Mouse (Mus musculus): ENCODE data around the gene Ppbp. TPM values are rescaled to one million over a fixed set of nuclear protein-coding genes. Genes with fewer than 3 reads are reported as not detected.
"Not testable (repeated sequence)": the region's sequence is repeated elsewhere in the genome, so short reads cannot be mapped to it uniquely, and the experiment has no call there.

Ppbp gene
- polyA plus RNA-seq, 1 experiment from 2014 or later, result 5.4 TPM

- H3K4me1 ChIP-seq (replicated peaks), result peaks cover 4% of the 10 kb centered on the region
- H3K4me2 ChIP-seq, result no peak overlapping the region
- H3K4me3 ChIP-seq, result no peak overlapping the region
- H3K27ac ChIP-seq, result no peak overlapping the region
- no peaks in the 10 kb centered on the region for H3K27me3 ChIP-seq
- H3K9me3 ChIP-seq (replicated peaks), result no peaks in the 10 kb centered on the region
- no peak for ATAC-seq (replicated peaks; ENCODE audit: insufficient number of reproducible peaks, insufficient read depth, low FRiP score, low read depth)
- no peak overlapping the region for H3K9ac ChIP-seq
- 63% methylated on average over 11 of the region's 11 CpGs for WGBS
- H3K36me3 ChIP-seq, result no peaks in the 10 kb centered on the region
These were observed 21.2 kb downstream of the Ppbp start for GRCm38 (mm10) chr5:90789306-90790073.

- Histone ChIP-seq H3K27ac (no peak overlapping the region), H3K4me1 (replicated peaks) (peaks cover 4% of the 10 kb centered on the region), H3K4me2 (no peak overlapping the region), H3K9me3 (replicated peaks) (no peaks in the 10 kb centered on the region), H3K36me3 (no peaks in the 10 kb centered on the region), H3K27me3 (no peaks in the 10 kb centered on the region), H3K4me3 (no peak overlapping the region), H3K9ac (no peak overlapping the region)
- ATAC-seq (replicated peaks; ENCODE audit: insufficient number of reproducible peaks, insufficient read depth, low FRiP score, low read depth), result no peak
- WGBS, result 58% methylated on average over 8 of the region's 8 CpGs
These were observed 21.8 kb downstream of the Ppbp start for GRCm38 (mm10) chr5:90790074-90790502.

- no peak for ATAC-seq (replicated peaks; ENCODE audit: insufficient number of reproducible peaks, insufficient read depth, low FRiP score, low read depth)
- H3K27me3 ChIP-seq, result no peaks in the 10 kb centered on the region
- H3K9ac ChIP-seq, result no peak within 1 kb of the TSS
- 60% methylated on average over 5 of the region's 5 CpGs for WGBS
- H3K4me2 ChIP-seq, result no peak within 1 kb of the TSS
- H3K4me1 ChIP-seq (replicated peaks), result no peaks in the 10 kb centered on the region; the same call in 1 of the 2 replicates
- no peak within 1 kb of the TSS for H3K4me3 ChIP-seq
- no peaks in the 10 kb centered on the region for H3K36me3 ChIP-seq
- no peak within 1 kb of the TSS for H3K27ac ChIP-seq
- H3K9me3 ChIP-seq (replicated peaks), result no peaks in the 10 kb centered on the region
These were observed 25.9 kb downstream of the Ppbp start, which contains the start of gene Cxcl15 for GRCm38 (mm10) chr5:90794195-90794625. Gene Cxcl15, plus strand, starts transcription at chr5:90794534.

GRCm38 (mm10) chr5:90795392-90795791, 27.1 kb downstream of the Ppbp start:
- H3K9me3 ChIP-seq (replicated peaks); H3K27ac ChIP-seq; H3K9ac ChIP-seq; H3K36me3 ChIP-seq; H3K27me3 ChIP-seq; H3K4me3 ChIP-seq; H3K4me2 ChIP-seq; ATAC-seq (replicated peaks; ENCODE audit: insufficient number of reproducible peaks, insufficient read depth, low FRiP score, low read depth); H3K4me1 ChIP-seq (replicated peaks): not testable (repeated sequence)
- WGBS, result 72% methylated on average over 2 of the region's 2 CpGs

- no peaks in the 10 kb centered on the region for H3K27me3 ChIP-seq
- no peaks in the 10 kb centered on the region for H3K4me1 ChIP-seq (replicated peaks)
- no peak overlapping the region for H3K4me2 ChIP-seq
- no peak overlapping the region for H3K27ac ChIP-seq
- no peak overlapping the region for H3K4me3 ChIP-seq
- no peak overlapping the region for H3K9ac ChIP-seq
- H3K9me3 ChIP-seq (replicated peaks), result no peaks in the 10 kb centered on the region
- ATAC-seq (replicated peaks; ENCODE audit: insufficient number of reproducible peaks, insufficient read depth, low FRiP score, low read depth), result no peak
- no peaks in the 10 kb centered on the region for H3K36me3 ChIP-seq
These were observed 36.3 kb downstream of the Ppbp start for GRCm38 (mm10) chr5:90804574-90804973.

- no peak overlapping the region for H3K4me2 ChIP-seq
- no peak overlapping the region for H3K4me3 ChIP-seq
- no peaks in the 10 kb centered on the region for H3K27me3 ChIP-seq
- H3K9ac ChIP-seq, result no peak overlapping the region
- H3K9me3 ChIP-seq (replicated peaks), result no peaks in the 10 kb centered on the region
- ATAC-seq (replicated peaks; ENCODE audit: insufficient number of reproducible peaks, insufficient read depth, low FRiP score, low read depth), result no peak
- no peaks in the 10 kb centered on the region for H3K36me3 ChIP-seq
- H3K4me1 ChIP-seq (replicated peaks), result no peaks in the 10 kb centered on the region
- no peak overlapping the region for H3K27ac ChIP-seq
These were observed 37.7 kb downstream of the Ppbp start for GRCm38 (mm10) chr5:90806050-90806449.

- WGBS, result 65% methylated on average over 3 of the region's 3 CpGs
- no peak for ATAC-seq (replicated peaks; ENCODE audit: insufficient number of reproducible peaks, insufficient read depth, low FRiP score, low read depth)
- no peaks in the 10 kb centered on the region for H3K9me3 ChIP-seq (replicated peaks)
These were observed 39.0 kb downstream of the Ppbp start for GRCm38 (mm10) chr5:90807176-90807950.

More at GRCm38 (mm10) chr5:90807176-90807950, 39.0 kb downstream of the Ppbp start:
- Histone ChIP-seq H3K9ac (no peak overlapping the region), H3K4me3 (no peak overlapping the region), H3K27me3 (no peaks in the 10 kb centered on the region), H3K36me3 (no peaks in the 10 kb centered on the region), H3K27ac (no peak overlapping the region), H3K4me2 (no peak overlapping the region), H3K4me1 (replicated peaks) (no peaks in the 10 kb centered on the region)

Small RNAs within 50 kb of the gene (microRNA-seq; reads per million reads assigned to microRNA genes)
- not detected for gene Gm24322

Other genes starting within 250 kb of the Ppbp start
- gene Afm, start 249.6 kb upstream of the Ppbp start, polyA plus RNA-seq (2015; fragmentation: Nextera tagmentation; extraction: Ambion mirVana), result 0.15 TPM in 1 of 2 replicates, not detected in the other
- not detected in 2 replicates for gene 5830473C10Rik, start 207.4 kb upstream of the Ppbp start, polyA plus RNA-seq (2015; fragmentation: Nextera tagmentation; extraction: Ambion mirVana)
- 0.49 and 2.4 TPM in 2 replicates for gene Rassf6, start 127.9 kb upstream of the Ppbp start, polyA plus RNA-seq (2015; fragmentation: Nextera tagmentation; extraction: Ambion mirVana)
- gene Cxcl5, start 9.2 kb upstream of the Ppbp start, polyA plus RNA-seq (2015; fragmentation: Nextera tagmentation; extraction: Ambion mirVana), result not detected in 2 replicates
- gene Pf4, start 3.9 kb downstream of the Ppbp start, polyA plus RNA-seq (2015; fragmentation: Nextera tagmentation; extraction: Ambion mirVana), result 45.6 and 47.9 TPM in 2 replicates
- gene Cxcl3, start 17.6 kb downstream of the Ppbp start, polyA plus RNA-seq (2015; fragmentation: Nextera tagmentation; extraction: Ambion mirVana), result not detected in 2 replicates
- gene Cxcl15, start 26.0 kb downstream of the Ppbp start, polyA plus RNA-seq (2015; fragmentation: Nextera tagmentation; extraction: Ambion mirVana), result 0.20 and 0.79 TPM in 2 replicates
- gene Cxcl1, start 122.7 kb downstream of the Ppbp start, polyA plus RNA-seq (2015; fragmentation: Nextera tagmentation; extraction: Ambion mirVana), result 0.94 and 1.0 TPM in 2 replicates
- not detected in 2 replicates for gene Cxcl2, start 135.4 kb downstream of the Ppbp start, polyA plus RNA-seq (2015; fragmentation: Nextera tagmentation; extraction: Ambion mirVana)
- gene Mthfd2l, start 162.6 kb downstream of the Ppbp start, polyA plus RNA-seq (2015; fragmentation: Nextera tagmentation; extraction: Ambion mirVana), result 24.0 and 31.0 TPM in 2 replicates